Mouse (Mus musculus) forebrain, postnatal 0 days (tissue): ENCODE results near the gene Nipal4. TPM values are rescaled to one million over a fixed set of nuclear protein-coding genes. Genes with fewer than 3 reads are reported as not detected.
A peak's percentile ranks its signal among the peaks of the same experiment; 100 is the strongest.

ENCODE experiments used
- ATAC-seq: fragments of 200-750 bp; cut with Nextera tagmentation; 2 replicates; pipeline ENCODE4 v1.8.0; 2017; ENCODE audit warnings: mild to moderate bottlenecking, moderate library complexity
- DNase-seq: peaks from one replicate; pipeline ENCODE4 v3.0.0-alpha.2; 2015
- H3K27ac ChIP-seq: fragments of 300-500 bp; sonication (generic); 2 replicates; pipeline ENCODE4 v1.5.1; 2014; ENCODE audit warnings: low read depth, mild to moderate bottlenecking, antibody characterized with exemption, low read length, moderate library complexity, mixed read lengths
- H3K27me3 ChIP-seq: fragments of 300-500 bp; sonication (generic); 2 replicates; pipeline ENCODE4 v1.6.1; 2014; ENCODE audit warnings: mild to moderate bottlenecking, low read length, mixed read lengths; ENCODE audit not compliant: insufficient read depth
- H3K36me3 ChIP-seq: fragments of 300-500 bp; sonication (generic); 2 replicates; pipeline ENCODE4 v1.6.1; 2014; ENCODE audit warnings: mild to moderate bottlenecking, moderate library complexity; ENCODE audit not compliant: insufficient read depth
- H3K4me1 ChIP-seq: fragments of 300-500 bp; sonication (generic); 2 replicates; pipeline ENCODE4 v1.6.1; 2014; ENCODE audit warnings: antibody characterized with exemption; ENCODE audit not compliant: insufficient read depth
- H3K4me2 ChIP-seq: fragments of 300-500 bp; sonication (generic); 2 replicates; pipeline ENCODE4 v1.6.1; 2014; ENCODE audit warnings: low read depth, mild to moderate bottlenecking, moderate library complexity
- H3K4me3 ChIP-seq: fragments of 300-500 bp; sonication (generic); 2 replicates; pipeline ENCODE4 v1.5.1; 2014; ENCODE audit warnings: low read depth, low read length, mixed read lengths
- H3K9ac ChIP-seq: fragments of 300-500 bp; sonication (generic); 2 replicates; pipeline ENCODE4 v1.6.1; 2014; ENCODE audit warnings: mild to moderate bottlenecking
- H3K9me3 ChIP-seq: fragments of 300-500 bp; sonication (generic); 2 replicates; pipeline ENCODE4 v1.6.1; 2016; ENCODE audit warnings: low read length
- CTCF ChIP-seq: sonication (generic); IDR thresholded peaks from 2 replicates; pipeline ENCODE4 v1.5.1; 2016; ENCODE audit warnings: antibody characterized with exemption, control low read depth, low read depth
- WGBS: fragments of 180-500 bp; shearing (Covaris S2); extraction: QIAGEN DNeasy Blood & Tissue Kit; methylation state at CpG from one replicate; pipeline ENCODE4 v1.1.7; 2014; 5-methylcytosine and 5-hydroxymethylcytosine counted together
- polyA plus RNA-seq: library from polyadenylated mRNA; unstranded; fragments of >200 nt; fragmentation: Nextera tagmentation; extraction: Ambion mirVana; gene quantifications from 2 replicates; pipeline ENCODE4 v1.2.1, GENCODE M21; 2015
- total RNA-seq: library from RNA; depleted of rRNA; stranded (reverse); fragments of >200 nt; gene quantifications from 2 replicates; pipeline ENCODE4 v1.2.3, GENCODE M21; 2014

The Nipal4 gene
- total and polyA plus RNA-seq, 2 experiments from 2014 or later: 0.07 to 0.14 TPM

- no peak for TF ChIP-seq CTCF
- DNase-seq: no peak
- H3K4me1 ChIP-seq: no peaks in the 10 kb centered on the region
- no peaks in the 10 kb centered on the region for H3K9me3 ChIP-seq
- no peak for ATAC-seq
- no peaks in the 10 kb centered on the region for H3K27me3 ChIP-seq
- no peak overlapping the region for H3K9ac ChIP-seq
- no peak overlapping the region for H3K4me2 ChIP-seq
- 79% methylated on average over 17 of the region's 17 CpGs for WGBS
- H3K27ac ChIP-seq: no peak overlapping the region
- peaks cover 50% of the 10 kb centered on the region for H3K36me3 ChIP-seq
- H3K4me3 ChIP-seq: no peak overlapping the region
Measured at GRCm38 (mm10) chr11:46205639-46206409, 39.5 kb upstream of the Nipal4 start.

GRCm38 (mm10) chr11:46204841-46205240, 38.5 kb upstream of the Nipal4 start:
- H3K9me3 ChIP-seq: no peaks in the 10 kb centered on the region
- H3K4me1 ChIP-seq: no peaks in the 10 kb centered on the region
- WGBS: 88% methylated on average over 9 of the region's 9 CpGs
- H3K4me2 ChIP-seq: no peak overlapping the region
- no peak overlapping the region for H3K9ac ChIP-seq
- ATAC-seq: no peak
- DNase-seq: no peak
- H3K27me3 ChIP-seq: no peaks in the 10 kb centered on the region
- H3K27ac ChIP-seq: no peak overlapping the region
- no peak for TF ChIP-seq CTCF
- no peak overlapping the region for H3K4me3 ChIP-seq
- peaks cover 58% of the 10 kb centered on the region for H3K36me3 ChIP-seq

GRCm38 (mm10) chr11:46202547-46202887, 36.2 kb upstream of the Nipal4 start:
- no peak for TF ChIP-seq CTCF

GRCm38 (mm10) chr11:46201636-46202546, 35.6 kb upstream of the Nipal4 start:
- peak; percentile 43 for DNase-seq
- WGBS: 68% methylated on average over 20 of the region's 20 CpGs
- H3K27ac ChIP-seq: peak overlapping the region; percentile 50

More at GRCm38 (mm10) chr11:46202547-46202887, 36.2 kb upstream of the Nipal4 start:
- Histone ChIP-seq H3K4me1 (no peaks in the 10 kb centered on the region), H3K4me2 (no peak overlapping the region), H3K27ac (peak overlapping the region; percentile 50), H3K27me3 (no peaks in the 10 kb centered on the region), H3K9me3 (no peaks in the 10 kb centered on the region), H3K36me3 (peaks cover 68% of the 10 kb centered on the region), H3K4me3 (no peak overlapping the region), H3K9ac (no peak overlapping the region)
- WGBS: 67% methylated on average over 10 of the region's 10 CpGs
- ATAC-seq: no peak
- no peak for DNase-seq

DNA sequence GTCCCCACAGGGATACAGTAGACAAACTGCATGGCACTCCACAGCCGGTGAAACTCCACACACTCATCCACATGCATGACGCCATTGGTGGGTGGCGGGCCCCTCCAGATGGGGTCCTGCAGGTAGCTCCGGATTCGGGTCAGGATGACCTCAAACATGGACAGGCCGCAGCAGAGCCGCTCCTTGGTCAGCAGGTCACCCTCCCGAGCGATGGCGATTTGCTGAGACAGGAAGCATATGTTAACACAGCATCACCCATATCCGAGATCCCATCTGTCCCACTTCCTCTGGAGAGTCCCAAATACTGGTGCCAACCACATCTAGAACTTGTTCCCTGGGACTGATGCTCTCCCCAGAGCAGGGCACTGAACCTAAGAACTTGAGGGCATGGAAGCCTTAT, 34.4 kb upstream of the Nipal4 start:
- H3K9me3 ChIP-seq: no peaks in the 10 kb centered on the region
- WGBS: 96% methylated on average over 11 of the region's 11 CpGs

More at GRCm38 (mm10) chr11:46201636-46202546, 35.6 kb upstream of the Nipal4 start:
- peak; percentile 23; the same call in 1 of the 2 replicates for ATAC-seq
- no peak for TF ChIP-seq CTCF
- H3K4me3 ChIP-seq: no peak overlapping the region
- no peak overlapping the region for H3K4me2 ChIP-seq
- H3K36me3 ChIP-seq: peaks cover 64% of the 10 kb centered on the region
- no peaks in the 10 kb centered on the region for H3K9me3 ChIP-seq
- no peak overlapping the region for H3K9ac ChIP-seq
- H3K4me1 ChIP-seq: no peaks in the 10 kb centered on the region
- no peaks in the 10 kb centered on the region for H3K27me3 ChIP-seq

GRCm38 (mm10) chr11:46194175-46194574, 27.9 kb upstream of the Nipal4 start:
- TF ChIP-seq CTCF: no peak
- no peak for ATAC-seq
- H3K4me1 ChIP-seq: no peaks in the 10 kb centered on the region
- H3K9ac ChIP-seq: no peak overlapping the region
- WGBS: 89% methylated on average over 4 of the region's 4 CpGs
- H3K27me3 ChIP-seq: no peaks in the 10 kb centered on the region
- no peak overlapping the region for H3K4me2 ChIP-seq
- H3K9me3 ChIP-seq: no peaks in the 10 kb centered on the region
- no peak overlapping the region for H3K27ac ChIP-seq
- H3K4me3 ChIP-seq: no peak overlapping the region
- peaks cover 58% of the 10 kb centered on the region for H3K36me3 ChIP-seq
- DNase-seq: no peak

More for the DNA sequence above, 34.4 kb upstream of the Nipal4 start:
- no peak overlapping the region for H3K27ac ChIP-seq
- no peak overlapping the region for H3K9ac ChIP-seq
- no peak for ATAC-seq
- H3K27me3 ChIP-seq: no peaks in the 10 kb centered on the region
- no peak for TF ChIP-seq CTCF
- no peaks in the 10 kb centered on the region for H3K4me1 ChIP-seq
- H3K4me3 ChIP-seq: no peak overlapping the region
- H3K36me3 ChIP-seq: peaks cover 63% of the 10 kb centered on the region
- no peak overlapping the region for H3K4me2 ChIP-seq
- DNase-seq: no peak

DNA sequence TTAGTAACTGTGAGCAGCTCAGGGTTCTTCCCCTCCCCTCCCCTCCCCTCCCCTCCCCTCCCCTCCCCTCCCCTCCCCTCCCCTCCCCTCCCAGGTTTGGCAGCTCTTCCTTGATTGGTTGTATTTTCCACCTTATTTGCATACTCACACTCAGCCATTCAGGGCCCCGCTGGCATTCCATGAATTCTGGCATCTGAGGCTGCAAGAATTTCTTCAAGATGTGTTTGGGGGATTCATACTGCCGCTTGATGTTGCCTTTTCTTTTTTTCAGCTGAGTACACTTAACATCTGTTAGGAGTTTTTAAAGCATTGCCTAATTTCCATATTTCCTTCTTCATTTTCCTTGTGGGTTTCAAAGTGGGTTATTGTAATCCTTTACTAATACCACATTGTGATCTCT, 22.0 kb upstream of the Nipal4 start:
- DNase-seq (no peak), ATAC-seq (peak; percentile 32; the same call in 1 of the 2 replicates)
- H3K4me2 ChIP-seq: no peak overlapping the region

More for the DNA sequence above, 22.0 kb upstream of the Nipal4 start:
- peaks cover 11% of the 10 kb centered on the region for H3K36me3 ChIP-seq
- no peak overlapping the region for H3K9ac ChIP-seq
- H3K4me1 ChIP-seq: no peaks in the 10 kb centered on the region
- H3K27me3 ChIP-seq: no peaks in the 10 kb centered on the region
- no peaks in the 10 kb centered on the region for H3K9me3 ChIP-seq
- WGBS: 25% methylated on average over 2 of the region's 2 CpGs
- no peak overlapping the region for H3K27ac ChIP-seq
- H3K4me3 ChIP-seq: no peak overlapping the region
- TF ChIP-seq CTCF: no peak
